Mouse (Mus musculus) hindlimb bud, embryonic 11.5 days (tissue): Measurements from ENCODE around the gene Bcl6b.

ENCODE experiments used
- DNase-seq: peaks from one replicate; pipeline ENCODE4 v3.0.0-alpha.2; 2012; ENCODE audit warnings: low read depth, low spot score; ENCODE audit errors: extremely low spot score

The Bcl6b gene

GRCm38 (mm10) chr11:70234037-70234436 is 4.4 kb upstream of the Bcl6b start:
- DNase-seq = no peak

- DNase-seq = no peak
These were observed 3.4 kb upstream of the Bcl6b start for GRCm38 (mm10) chr11:70233016-70233415.

GRCm38 (mm10) chr11:70232546-70232945 is 2.9 kb upstream of the Bcl6b start:
- DNase-seq = no peak

GRCm38 (mm10) chr11:70230239-70230727 is 685 bp upstream of the Bcl6b start:
- DNase-seq = no peak

DNA sequence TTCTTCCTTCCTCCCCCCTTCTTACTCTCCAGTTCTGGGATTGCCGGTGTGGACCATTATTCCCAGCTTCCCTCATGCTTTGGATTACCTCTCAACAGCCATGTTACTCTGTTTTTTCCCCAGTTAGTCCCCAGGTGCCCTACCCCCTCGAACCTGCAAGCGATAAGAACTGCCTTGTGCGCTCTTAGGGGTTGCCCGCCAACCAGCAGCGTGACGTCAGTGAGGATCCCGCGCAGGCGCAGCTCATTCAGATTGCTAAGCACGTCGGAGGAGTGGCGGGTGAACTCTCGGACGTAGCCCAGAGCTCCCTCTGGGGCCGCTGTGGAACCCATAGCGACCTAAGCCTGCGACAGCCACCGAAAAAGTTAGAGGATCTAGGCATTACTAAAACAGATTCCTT is 770 bp downstream of the Bcl6b start:
- no peak for DNase-seq

GRCm38 (mm10) chr11:70227661-70228245 is 1.8 kb downstream of the Bcl6b start:
- no peak for DNase-seq

DNA sequence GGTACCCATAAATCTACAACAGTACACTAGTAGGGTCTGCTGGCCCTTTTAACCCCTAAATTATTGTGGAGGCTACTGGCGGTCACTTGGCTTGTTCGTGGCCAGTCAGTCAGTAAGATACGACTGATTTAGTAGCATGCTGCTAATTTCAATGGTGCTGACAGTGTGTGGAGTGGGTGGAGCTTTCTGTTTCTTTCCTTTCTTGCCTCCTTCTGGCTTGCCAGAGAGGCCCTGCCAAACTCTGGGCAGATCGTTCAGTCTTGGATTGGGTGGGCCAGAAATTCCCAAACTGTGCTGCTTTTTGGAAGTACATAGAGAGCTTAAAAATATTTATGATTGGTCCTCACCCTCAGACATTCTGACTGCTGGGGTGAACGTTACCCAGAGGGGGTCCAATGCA is 2.5 kb downstream of the Bcl6b start:
- no peak for DNase-seq

DNA sequence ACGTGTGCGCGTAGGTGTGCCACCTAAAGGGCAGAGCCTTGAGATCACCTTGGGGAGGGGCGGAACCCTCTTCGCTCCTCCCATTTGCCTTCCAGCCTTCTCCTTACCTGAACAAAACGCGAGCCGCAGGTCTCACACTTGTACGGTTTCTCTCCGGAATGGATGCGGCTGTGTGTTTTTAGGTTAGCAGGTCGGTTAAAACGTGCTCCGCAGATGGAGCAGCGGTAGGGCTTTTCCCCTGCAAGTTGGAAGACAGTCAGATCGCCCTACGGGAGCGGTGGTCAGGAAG is 3.1 kb downstream of the Bcl6b start:
- DNase-seq = no peak

- DNase-seq = no peak
These were observed 3.6 kb downstream of the Bcl6b start for GRCm38 (mm10) chr11:70225798-70226601.

DNA sequence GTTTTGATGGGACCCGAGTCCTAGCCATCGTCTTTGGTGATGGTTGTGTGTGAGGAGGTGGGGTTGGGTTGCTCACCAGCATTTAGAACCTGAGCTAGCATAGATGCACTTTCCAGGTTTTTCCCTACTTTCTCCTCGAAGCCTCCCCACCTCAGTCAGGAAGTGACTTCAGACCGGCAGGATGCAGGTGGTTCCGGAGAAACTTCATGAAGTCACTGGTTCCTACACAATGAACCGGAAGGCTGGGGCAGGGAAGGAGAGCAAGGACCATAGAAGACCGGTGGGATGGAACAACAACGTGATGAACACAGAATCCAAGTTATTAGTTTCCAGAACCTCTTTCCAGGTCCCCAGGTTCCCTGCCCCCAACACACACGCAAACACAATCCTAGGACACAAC is 5.9 kb downstream of the Bcl6b start:
- DNase-seq = no peak

GRCm38 (mm10) chr11:70221603-70222500 is 7.7 kb downstream of the Bcl6b start:
- DNase-seq = no peak

- DNase-seq = peak; percentile 92
These were observed 8.6 kb downstream of the Bcl6b start, which contains the start of gene Slc16a13 for GRCm38 (mm10) chr11:70220731-70221602. Slc16a13 (minus strand) TSS chr11:70221064.

GRCm38 (mm10) chr11:70220323-70220722 is 9.3 kb downstream of the Bcl6b start:
- no peak for DNase-seq

DNA sequence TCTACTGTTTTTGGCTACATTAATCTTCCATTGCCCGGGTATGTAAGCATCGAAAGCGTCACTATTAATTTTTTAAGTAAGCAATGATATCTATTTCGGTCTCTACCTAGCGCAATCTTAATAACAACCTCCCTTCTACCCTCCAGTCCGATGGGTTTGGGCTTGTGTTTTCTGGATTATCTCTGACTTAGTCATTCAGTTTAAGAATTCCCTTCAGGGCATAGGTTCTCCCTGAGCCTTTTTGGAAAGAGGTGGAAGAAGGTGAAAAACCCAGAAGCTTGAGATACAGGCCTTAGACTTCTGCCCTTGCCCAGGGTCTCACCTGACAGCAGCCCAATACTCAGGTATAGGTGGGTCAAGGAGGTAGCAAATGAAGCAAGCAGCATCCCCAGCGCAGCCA is 9.7 kb downstream of the Bcl6b start:
- DNase-seq = no peak

DNA sequence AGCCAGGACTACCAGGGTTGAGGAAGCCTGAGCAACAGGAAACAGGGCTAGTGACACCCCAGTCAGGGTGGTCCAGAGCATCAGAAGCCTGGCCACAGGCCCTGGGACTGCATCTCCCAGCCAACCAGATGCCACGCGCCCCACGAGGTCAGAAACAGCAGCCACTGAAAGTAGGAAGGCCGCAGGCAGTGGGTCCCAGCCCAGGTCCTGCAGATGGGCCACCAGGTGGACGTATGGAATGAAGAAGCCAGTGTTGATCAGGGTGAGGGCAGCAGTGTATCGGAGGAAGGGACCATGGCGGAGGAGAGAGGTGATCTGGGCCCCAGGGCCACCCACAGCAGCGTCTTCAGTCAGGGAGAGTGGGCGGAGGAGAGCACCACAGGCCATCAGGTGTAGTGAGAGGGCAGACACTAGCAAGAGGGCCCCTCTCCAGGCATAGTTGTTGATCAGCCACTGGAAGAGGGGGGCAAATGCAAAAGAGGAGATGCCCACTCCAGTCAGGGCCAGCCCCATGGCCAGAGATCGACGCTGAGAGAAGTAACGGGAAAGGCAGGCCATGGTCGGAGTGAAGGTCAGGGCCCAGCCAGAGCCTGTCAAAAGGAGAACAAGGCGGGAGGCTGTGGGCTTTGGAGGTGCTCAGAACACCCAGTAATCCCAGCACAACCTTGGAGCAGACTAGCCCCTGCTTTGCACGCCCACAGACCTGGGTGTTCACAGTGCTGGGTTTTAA is 10.7 kb downstream of the Bcl6b start:
- DNase-seq = no peak

GRCm38 (mm10) chr11:70218039-70218438 is 11.6 kb downstream of the Bcl6b start:
- no peak for DNase-seq

GRCm38 (mm10) chr11:70216103-70216502 is 13.5 kb downstream of the Bcl6b start:
- no peak for DNase-seq

GRCm38 (mm10) chr11:70215301-70215700 is 14.3 kb downstream of the Bcl6b start:
- DNase-seq = no peak

GRCm38 (mm10) chr11:70214856-70215209 is 14.8 kb downstream of the Bcl6b start:
- no peak for DNase-seq

- DNase-seq = no peak
These were observed 15.3 kb downstream of the Bcl6b start for GRCm38 (mm10) chr11:70214191-70214855.
